Mouse (Mus musculus) cortical plate, adult 2 months (tissue): ENCODE measurements around the gene Stx6.

Source experiments
- CTCF ChIP-seq: fragments of 200-500 bp; IDR thresholded peaks from 2 replicates; pipeline ENCODE4 v1.5.1; 2011; ENCODE audit warnings: mild to moderate bottlenecking, control low read depth, low read length; ENCODE audit not compliant: insufficient read depth; ENCODE audit errors: extremely low read depth
- POLR2A ChIP-seq: fragments of 200-500 bp; IDR thresholded peaks from 2 replicates; pipeline ENCODE4 v1.6.1; 2011; ENCODE audit warnings: mild to moderate bottlenecking, low read length, control low read depth; ENCODE audit not compliant: insufficient read depth; ENCODE audit errors: extremely low read depth

DNA sequence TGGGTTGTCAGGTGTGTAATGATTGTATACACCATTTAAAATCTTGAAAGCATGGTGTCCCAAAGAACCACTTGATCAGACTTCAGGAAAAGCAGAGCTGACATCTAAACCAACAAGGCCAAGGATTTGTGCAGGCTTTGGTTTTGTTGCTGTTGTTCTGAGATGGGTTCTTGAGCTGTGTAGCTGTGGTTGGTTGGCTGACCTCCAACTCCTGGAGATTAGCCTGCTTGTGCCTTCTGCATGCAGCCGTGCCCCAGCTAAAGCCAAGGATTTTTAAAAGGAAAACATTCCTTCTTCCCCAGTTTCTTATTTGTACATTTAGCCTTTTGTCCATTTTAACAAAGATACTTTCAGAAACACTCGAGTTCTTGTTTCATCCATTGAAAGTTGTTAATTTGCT lies 33.2 kb downstream of the Stx6 start:
- TF ChIP-seq POLR2A (no peak), CTCF (no peak)
